8 mouse cellular contexts compared by ENCODE assay signal in genomic region chr11:50376156-50376790, GRCm38 (mm10). TPM values are rescaled to one million over a fixed set of nuclear protein-coding genes. Genes with fewer than 3 reads are reported as not detected.
A peak's percentile ranks its signal among the peaks of the same experiment; 100 is the strongest.
DNase-seq lines count a peak whose midpoint lies in the region; ATAC-seq and TF ChIP-seq lines count a peak whose summit lies in the region.

No protein-coding gene starts in this region.

- H3K4me1 ChIP-seq in E14TG2a.4 (replicated peaks; ENCODE audit: low read depth, low read length): peaks cover 40% of the 10 kb centered on the region
- H3K4me1 ChIP-seq in heart, postnatal 0 days (ENCODE audit: control insufficient read depth, insufficient read depth): peaks cover 21% of the 10 kb centered on the region
- H3K4me1 ChIP-seq in midbrain, embryonic 12.5 days: peaks cover 28% of the 10 kb centered on the region

- intact Hi-C loops in gastrocnemius, adult 2 months (cut with DNase I): loop anchor here (5.0 kb wide), 1 partner anchor 49 kb away; the partner anchor contains the start of gene Canx

- no peaks in the 10 kb centered on the region for H3K9me3 ChIP-seq in E14TG2a.4 (ENCODE audit: low read length)
- no peaks in the 10 kb centered on the region for H3K9me3 ChIP-seq in heart, postnatal 0 days (replicated peaks; ENCODE audit: control insufficient read depth, low read length)
- no peaks in the 10 kb centered on the region for H3K9me3 ChIP-seq in midbrain, embryonic 12.5 days

- 33% methylated on average over 10 of the region's 10 CpGs for WGBS in heart, postnatal 0 days
- 25% methylated on average over 10 of the region's 10 CpGs for whole genome bisulfite sequencing in midbrain, embryonic 12.5 days

- no peak for TF ChIP-seq EP300 in heart, postnatal 0 days (IDR thresholded peaks at IDR 0.05; ENCODE audit: low read depth)

- no peak for DNase-seq in gastrocnemius, adult 2 months
- DNase-seq in gastrocnemius, postnatal 10 days: no peak
- no peak for DNase-seq in heart, postnatal 0 days (ENCODE audit: low spot score)
- DNase-seq in frontal cortex, postnatal 10 days (ENCODE audit: low spot score in 2 of 2): no peak
- DNase-seq in cerebellum, postnatal 4 days (ENCODE audit: low spot score in 2 of 2): no peak
- no peak for DNase-seq in lung, postnatal 36 days

- H3K9ac ChIP-seq in heart, postnatal 0 days (replicated peaks; ENCODE audit: low read depth, low read length): peak overlapping the region; percentile 80
- H3K9ac ChIP-seq in midbrain, embryonic 12.5 days (replicated peaks): peak overlapping the region; percentile 77

- peaks cover 23% of the 10 kb centered on the region for H3K36me3 ChIP-seq in E14TG2a.4 (ENCODE audit: insufficient read depth, low read length)
- peaks cover 10% of the 10 kb centered on the region for H3K36me3 ChIP-seq in heart, postnatal 0 days (replicated peaks; ENCODE audit: control insufficient read depth, insufficient read depth, low read length)
- peaks cover 9% of the 10 kb centered on the region for H3K36me3 ChIP-seq in midbrain, embryonic 12.5 days

- H3K27me3 ChIP-seq in E14TG2a.4 (ENCODE audit: insufficient read depth, low read length): peaks cover 28% of the 10 kb centered on the region
- H3K27me3 ChIP-seq in heart, postnatal 0 days (ENCODE audit: control insufficient read depth, insufficient read depth, low read length): no peaks in the 10 kb centered on the region
- peaks cover 17% of the 10 kb centered on the region for H3K27me3 ChIP-seq in midbrain, embryonic 12.5 days

- H3K4me2 ChIP-seq in heart, postnatal 0 days (ENCODE audit: low read depth, low read length): peak overlapping the region; percentile 92
- peak overlapping the region; percentile 92 for H3K4me2 ChIP-seq in midbrain, embryonic 12.5 days (replicated peaks)

- ATAC-seq in heart, postnatal 0 days (ENCODE audit: insufficient read depth, low read depth): no peak
- ATAC-seq in midbrain, embryonic 12.5 days (ENCODE audit: low FRiP score, low read depth): no peak

- peak overlapping the region; percentile 94 for H3K4me3 ChIP-seq in gastrocnemius, adult 2 months
- peak overlapping the region; percentile 98 for H3K4me3 ChIP-seq in E14TG2a.4 (replicated peaks; ENCODE audit: low read length)
- H3K4me3 ChIP-seq in heart, postnatal 0 days (ENCODE audit: low read depth, low read length): peak overlapping the region; percentile 95
- peak overlapping the region; percentile 97 for H3K4me3 ChIP-seq in midbrain, embryonic 12.5 days

- TF ChIP-seq CTCF in gastrocnemius, adult 2 months (IDR thresholded peaks at IDR 0.05): no peak
- no peak for TF ChIP-seq CTCF in E14TG2a.4 (conservative IDR thresholded peaks at IDR 0.05; ENCODE audit: low read length)
- TF ChIP-seq CTCF in heart, postnatal 0 days (IDR thresholded peaks at IDR 0.05; ENCODE audit: low read depth): no peak

- peak overlapping the region; percentile 99 for H3K27ac ChIP-seq in gastrocnemius, adult 2 months
- H3K27ac ChIP-seq in heart, postnatal 0 days (ENCODE audit: low read depth): peak overlapping the region; percentile 98
- peak overlapping the region; percentile 99 for H3K27ac ChIP-seq in midbrain, embryonic 12.5 days (replicated peaks)

RNA-seq across cellular contexts. Expression of gene Hnrnph1, which starts 0.5 kb away (rescaled TPM):
- total RNA-seq in gastrocnemius, adult 2 months (2021): 100 to 1,000 TPM; 109 to 114 TPM
- 100 to 1,000 TPM; 123 to 164 TPM for total RNA-seq in gastrocnemius, postnatal 10 days (2021)
- 75.1 and 76.4 TPM in 2 replicates for total RNA-seq in heart, postnatal 0 days (2014; rRNA removed; ENCODE audit: low replicate concordance)
- polyA plus RNA-seq in heart, postnatal 0 days (2015; fragmentation: Nextera tagmentation; extraction: Ambion mirVana): 106 and 117 TPM in 2 replicates
- polyA plus RNA-seq in midbrain, embryonic 12.5 days (2016; fragmentation: Nextera tagmentation; extraction: Ambion mirVana): 699 and 705 TPM in 2 replicates

RNA-seq across cellular contexts. Expression of gene Cby3, which starts 22.0 kb away (rescaled TPM):
- not detected for total RNA-seq in gastrocnemius, adult 2 months (2021)
- total RNA-seq in gastrocnemius, postnatal 10 days (2021): not detected
- total RNA-seq in heart, postnatal 0 days (2014; rRNA removed; ENCODE audit: low replicate concordance): not detected in 2 replicates
- 0.18 TPM in 1 of 2 replicates, not detected in the other for polyA plus RNA-seq in heart, postnatal 0 days (2015; fragmentation: Nextera tagmentation; extraction: Ambion mirVana)
- polyA plus RNA-seq in midbrain, embryonic 12.5 days (2016; fragmentation: Nextera tagmentation; extraction: Ambion mirVana): not detected in 2 replicates

RNA-seq across cellular contexts. Expression of gene Canx, which starts 50.8 kb away (rescaled TPM):
- 100 to 1,000 TPM in 1 of 2 experiments, 10 to 100 TPM in 1; 94.2 to 123 TPM for total RNA-seq in gastrocnemius, adult 2 months (2021)
- 100 to 1,000 TPM; 146 to 173 TPM for total RNA-seq in gastrocnemius, postnatal 10 days (2021)
- total RNA-seq in heart, postnatal 0 days (2014; rRNA removed; ENCODE audit: low replicate concordance): 120 and 167 TPM in 2 replicates
- polyA plus RNA-seq in heart, postnatal 0 days (2015; fragmentation: Nextera tagmentation; extraction: Ambion mirVana): 159 and 168 TPM in 2 replicates
- polyA plus RNA-seq in midbrain, embryonic 12.5 days (2016; fragmentation: Nextera tagmentation; extraction: Ambion mirVana): 282 and 289 TPM in 2 replicates

RNA-seq across cellular contexts. Expression of gene Rufy1, which starts 54.7 kb away (rescaled TPM):
- total RNA-seq in gastrocnemius, adult 2 months (2021): 10 to 100 TPM; 24.3 to 27.0 TPM
- 10 to 100 TPM; 21.1 to 21.7 TPM for total RNA-seq in gastrocnemius, postnatal 10 days (2021)
- 22.8 and 24.9 TPM in 2 replicates for total RNA-seq in heart, postnatal 0 days (2014; rRNA removed; ENCODE audit: low replicate concordance)
- 29.2 and 29.8 TPM in 2 replicates for polyA plus RNA-seq in heart, postnatal 0 days (2015; fragmentation: Nextera tagmentation; extraction: Ambion mirVana)
- polyA plus RNA-seq in midbrain, embryonic 12.5 days (2016; fragmentation: Nextera tagmentation; extraction: Ambion mirVana): 26.7 and 32.8 TPM in 2 replicates
